Mouse (Mus musculus): ENCODE measurements around the gene Igf2bp2. TPM values are rescaled to one million over a fixed set of nuclear protein-coding genes. Genes with fewer than 3 reads are reported as not detected.
A peak's percentile ranks its signal among the peaks of the same experiment; 100 is the strongest.

The Igf2bp2 gene
- 24.3 TPM for polyA plus RNA-seq (2012; fragmentation: generic; extraction: Trizol)
- long read RNA-seq, experiment 1, partial matches to known transcripts = 1 of 13 reads
- long read RNA-seq, experiment 1, other reads (novel, unspliced or antisense) = 11 of 13 reads
- long read RNA-seq, experiment 2, transcript Igf2bp2-201 (16 exons, 3,899 nt) = major isoform, 87 of 114 reads
- long read RNA-seq, experiment 2, partial matches to known transcripts = 5 of 114 reads
- long read RNA-seq, experiment 2, other reads (novel, unspliced or antisense) = 22 of 114 reads

GRCm38 (mm10) chr16:22162512-22163455, at the start of gene Igf2bp2:
Igf2bp2 (minus strand) TSS chr16:22163299.
- Histone ChIP-seq H3K27me3 (ENCODE audit: control insufficient read depth, insufficient read depth, insufficient read length) (no peaks in the 10 kb centered on the region), H3K79me3 (ENCODE audit: low read depth) (peaks cover 45% of the 10 kb centered on the region), H3K79me2 (ENCODE audit: control insufficient read depth, insufficient read depth) (peaks cover 51% of the 10 kb centered on the region), H3K4me3 (ENCODE audit: insufficient read depth, poor library complexity, severe bottlenecking) (peak within 1 kb of the TSS; percentile 82), H3K36me3 (ENCODE audit: control insufficient read depth, insufficient read depth) (no peaks in the 10 kb centered on the region), H3ac (ENCODE audit: control insufficient read depth, insufficient read length, low read depth) (peak within 1 kb of the TSS; percentile 97)
- TF ChIP-seq FOSL1 (IDR thresholded peaks at IDR 0.05; ENCODE audit: insufficient read depth, low read length, poor library complexity, severe bottlenecking) (no peak), MYOG (IDR thresholded peaks at IDR 0.05; ENCODE audit: control insufficient read depth, extremely low read depth, insufficient read length) (no peak), MYOD1 (IDR thresholded peaks at IDR 0.05; ENCODE audit: control insufficient read depth, insufficient read length, low read depth) (no peak), CTCF (IDR thresholded peaks at IDR 0.05; ENCODE audit: control insufficient read depth, insufficient read depth, insufficient read length) (no peak)

DNA sequence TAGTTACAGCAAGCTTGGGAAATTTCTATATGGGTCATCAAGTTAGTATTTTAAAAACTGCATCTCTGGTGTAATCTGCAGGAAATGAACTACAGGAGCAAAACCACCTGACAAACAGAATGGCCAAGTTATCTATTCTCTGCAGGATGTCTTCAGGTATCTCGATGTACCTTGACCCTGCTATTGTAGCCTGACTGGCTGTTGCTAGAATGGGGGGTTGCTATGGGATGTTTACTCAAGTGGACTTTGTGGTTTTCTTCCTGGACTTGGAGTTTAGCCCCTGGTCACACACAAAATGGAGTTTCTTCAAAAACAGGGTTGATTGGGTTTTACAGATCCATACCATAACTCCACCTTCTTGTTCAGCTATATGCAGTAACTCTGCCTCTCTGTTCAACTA, 40.4 kb upstream of the Igf2bp2 start:
- Histone ChIP-seq H3ac (ENCODE audit: control insufficient read depth, insufficient read length, low read depth) (no peak overlapping the region), H3K79me3 (ENCODE audit: low read depth) (no peaks in the 10 kb centered on the region), H3K4me3 (ENCODE audit: insufficient read depth, poor library complexity, severe bottlenecking) (no peak overlapping the region), H3K27me3 (ENCODE audit: control insufficient read depth, insufficient read depth, insufficient read length) (no peaks in the 10 kb centered on the region), H3K79me2 (ENCODE audit: control insufficient read depth, insufficient read depth) (no peaks in the 10 kb centered on the region), H3K36me3 (ENCODE audit: control insufficient read depth, insufficient read depth) (no peaks in the 10 kb centered on the region)
- TF ChIP-seq CEBPB (IDR thresholded peaks at IDR 0.05; ENCODE audit: low read depth) (no peak), CTCF (IDR thresholded peaks at IDR 0.05; ENCODE audit: control insufficient read depth, insufficient read depth, insufficient read length) (no peak), FOSL1 (IDR thresholded peaks at IDR 0.05; ENCODE audit: insufficient read depth, low read length, poor library complexity, severe bottlenecking) (no peak), USF1 (IDR thresholded peaks at IDR 0.05; ENCODE audit: low read depth) (no peak), MYOD1 (IDR thresholded peaks at IDR 0.05; ENCODE audit: control insufficient read depth, insufficient read length, low read depth) (no peak), MYOG (IDR thresholded peaks at IDR 0.05; ENCODE audit: control insufficient read depth, extremely low read depth, insufficient read length) (no peak), MAX (IDR thresholded peaks at IDR 0.05) (no peak)

- Histone ChIP-seq H3K36me3 (ENCODE audit: control insufficient read depth, insufficient read depth) (no peaks in the 10 kb centered on the region), H3ac (ENCODE audit: control insufficient read depth, insufficient read length, low read depth) (no peak overlapping the region), H3K4me3 (ENCODE audit: insufficient read depth, poor library complexity, severe bottlenecking) (no peak overlapping the region), H3K79me2 (ENCODE audit: control insufficient read depth, insufficient read depth) (no peaks in the 10 kb centered on the region), H3K27me3 (ENCODE audit: control insufficient read depth, insufficient read depth, insufficient read length) (no peaks in the 10 kb centered on the region), H3K79me3 (ENCODE audit: low read depth) (no peaks in the 10 kb centered on the region)
- no peak for TF ChIP-seq CEBPB (IDR thresholded peaks at IDR 0.05; ENCODE audit: low read depth)
- TF ChIP-seq CTCF (IDR thresholded peaks at IDR 0.05; ENCODE audit: control insufficient read depth, insufficient read depth, insufficient read length) = no peak
- no peak for TF ChIP-seq USF1 (IDR thresholded peaks at IDR 0.05; ENCODE audit: low read depth)
- no peak for TF ChIP-seq MYOG (IDR thresholded peaks at IDR 0.05; ENCODE audit: control insufficient read depth, extremely low read depth, insufficient read length)
- no peak for TF ChIP-seq MYOD1 (IDR thresholded peaks at IDR 0.05; ENCODE audit: control insufficient read depth, insufficient read length, low read depth)
- TF ChIP-seq FOSL1 (IDR thresholded peaks at IDR 0.05; ENCODE audit: insufficient read depth, low read length, poor library complexity, severe bottlenecking) = no peak
- no peak for TF ChIP-seq MAX (IDR thresholded peaks at IDR 0.05)
Observed at GRCm38 (mm10) chr16:22201858-22202257, 38.8 kb upstream of the Igf2bp2 start.

DNA sequence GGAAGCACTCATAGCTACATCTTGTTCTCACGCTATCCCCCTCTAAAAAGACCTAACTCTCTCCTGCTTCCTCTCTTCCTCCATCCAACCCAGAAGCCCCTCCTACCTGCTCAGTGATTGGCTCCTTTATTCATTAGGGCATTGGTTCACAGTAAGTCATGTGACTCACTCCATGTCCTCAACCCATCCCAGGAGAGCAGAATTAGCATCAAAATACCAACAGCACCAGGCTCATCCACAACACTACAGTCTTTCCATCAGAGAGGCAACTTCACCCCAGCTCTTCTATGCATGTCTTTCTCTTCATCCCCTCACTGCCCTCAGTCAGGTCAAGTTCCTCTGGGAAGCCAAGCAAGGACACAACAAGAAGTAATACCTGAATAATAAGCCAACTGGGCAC, 37.4 kb upstream of the Igf2bp2 start:
- Histone ChIP-seq H3K4me3 (ENCODE audit: insufficient read depth, poor library complexity, severe bottlenecking) (no peak overlapping the region), H3K36me3 (ENCODE audit: control insufficient read depth, insufficient read depth) (no peaks in the 10 kb centered on the region), H3ac (ENCODE audit: control insufficient read depth, insufficient read length, low read depth) (no peak overlapping the region), H3K79me2 (ENCODE audit: control insufficient read depth, insufficient read depth) (no peaks in the 10 kb centered on the region), H3K79me3 (ENCODE audit: low read depth) (no peaks in the 10 kb centered on the region), H3K27me3 (ENCODE audit: control insufficient read depth, insufficient read depth, insufficient read length) (no peaks in the 10 kb centered on the region)
- TF ChIP-seq MYOD1 (IDR thresholded peaks at IDR 0.05; ENCODE audit: control insufficient read depth, insufficient read length, low read depth) = no peak
- peak; percentile 46 for TF ChIP-seq USF1 (IDR thresholded peaks at IDR 0.05; ENCODE audit: low read depth)
- no peak for TF ChIP-seq CEBPB (IDR thresholded peaks at IDR 0.05; ENCODE audit: low read depth)
- no peak for TF ChIP-seq MYOG (IDR thresholded peaks at IDR 0.05; ENCODE audit: control insufficient read depth, extremely low read depth, insufficient read length)
- TF ChIP-seq CTCF (IDR thresholded peaks at IDR 0.05; ENCODE audit: control insufficient read depth, insufficient read depth, insufficient read length) = no peak

DNA sequence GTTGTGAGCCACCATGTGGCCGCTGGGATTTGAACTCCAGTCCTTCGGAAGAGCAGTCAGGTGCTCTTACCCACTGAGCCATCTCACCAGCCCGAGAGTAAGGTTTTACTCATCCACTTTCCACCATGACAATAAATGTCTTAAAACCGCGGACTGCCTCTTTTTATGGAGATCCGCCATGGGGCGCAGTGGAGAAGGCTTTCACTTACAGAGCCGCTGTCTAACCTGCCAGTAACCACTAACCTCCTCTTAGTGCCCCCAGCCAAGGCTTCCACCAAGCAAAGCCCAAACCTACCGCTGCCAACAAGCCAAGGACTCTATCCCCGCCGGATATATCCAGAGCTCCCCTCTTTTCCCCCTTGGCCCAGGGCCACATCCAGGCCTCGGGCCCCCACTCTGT, 24.3 kb upstream of the Igf2bp2 start:
- H3K4me3 ChIP-seq (ENCODE audit: insufficient read depth, poor library complexity, severe bottlenecking) = no peak overlapping the region
- H3K27me3 ChIP-seq (ENCODE audit: control insufficient read depth, insufficient read depth, insufficient read length) = no peaks in the 10 kb centered on the region
- TF ChIP-seq CEBPB (IDR thresholded peaks at IDR 0.05; ENCODE audit: low read depth) (no peak), CTCF (IDR thresholded peaks at IDR 0.05; ENCODE audit: control insufficient read depth, insufficient read depth, insufficient read length) (no peak), MAX (IDR thresholded peaks at IDR 0.05) (no peak), USF1 (IDR thresholded peaks at IDR 0.05; ENCODE audit: low read depth) (no peak), FOSL1 (IDR thresholded peaks at IDR 0.05; ENCODE audit: insufficient read depth, low read length, poor library complexity, severe bottlenecking) (no peak), MYOG (IDR thresholded peaks at IDR 0.05; ENCODE audit: control insufficient read depth, extremely low read depth, insufficient read length) (no peak), MYOD1 (IDR thresholded peaks at IDR 0.05; ENCODE audit: control insufficient read depth, insufficient read length, low read depth) (no peak)
- H3ac ChIP-seq (ENCODE audit: control insufficient read depth, insufficient read length, low read depth) = no peak overlapping the region
- H3K36me3 ChIP-seq (ENCODE audit: control insufficient read depth, insufficient read depth) = no peaks in the 10 kb centered on the region
- no peaks in the 10 kb centered on the region for H3K79me2 ChIP-seq (ENCODE audit: control insufficient read depth, insufficient read depth)
- H3K79me3 ChIP-seq (ENCODE audit: low read depth) = no peaks in the 10 kb centered on the region

Data from C2C12 (cell line).